Mouse (Mus musculus) heart, embryonic 11.5 days (tissue): ENCODE results near the gene Gm49711. TPM values are rescaled to one million over a fixed set of nuclear protein-coding genes. Genes with fewer than 3 reads are reported as not detected.

Experiments
- ATAC-seq: fragments of 200-750 bp; cut with Nextera tagmentation; replicated peaks from 2 replicates; pipeline ENCODE4 v1.8.0; 2017; ENCODE audit warnings: moderate library complexity; ENCODE audit not compliant: insufficient number of reproducible peaks, low FRiP score, low TSS enrichment
- H3K27ac ChIP-seq: fragments of 300-500 bp; sonication (generic); 2 replicates; pipeline ENCODE4 v1.5.1; 2014; ENCODE audit warnings: mild to moderate bottlenecking, low read depth, low read length
- H3K27me3 ChIP-seq: fragments of 300-500 bp; sonication (generic); 2 replicates; pipeline ENCODE4 v1.6.1; 2014; ENCODE audit warnings: mild to moderate bottlenecking, low read length, mixed read lengths; ENCODE audit not compliant: control insufficient read depth, insufficient read depth
- H3K36me3 ChIP-seq: fragments of 300-500 bp; sonication (generic); 2 replicates; pipeline ENCODE4 v1.6.1; 2014; ENCODE audit warnings: mild to moderate bottlenecking, low read length, moderate library complexity, mixed read lengths; ENCODE audit not compliant: control insufficient read depth, insufficient read depth
- H3K4me1 ChIP-seq: fragments of 300-500 bp; sonication (generic); 2 replicates; pipeline ENCODE4 v1.6.1; 2014; ENCODE audit warnings: low read length; ENCODE audit not compliant: control insufficient read depth, insufficient read depth
- H3K4me2 ChIP-seq: fragments of 300-500 bp; sonication (generic); 2 replicates; pipeline ENCODE4 v1.6.1; 2014; ENCODE audit warnings: mild to moderate bottlenecking, moderate library complexity
- H3K4me3 ChIP-seq: fragments of 300-500 bp; sonication (generic); 2 replicates; pipeline ENCODE4 v1.5.1; 2014; ENCODE audit warnings: low read depth, low read length
- H3K9ac ChIP-seq: fragments of 300-500 bp; sonication (generic); 2 replicates; pipeline ENCODE4 v1.6.1; 2014; ENCODE audit warnings: mild to moderate bottlenecking, low read depth, low read length, moderate library complexity
- H3K9me3 ChIP-seq: fragments of 300-500 bp; sonication (generic); replicated peaks from 2 replicates; pipeline ENCODE4 v1.6.1; 2016; ENCODE audit warnings: low read length; ENCODE audit not compliant: control insufficient read depth
- WGBS: fragments of 180-500 bp; shearing (Covaris S2); extraction: QIAGEN DNeasy Blood & Tissue Kit; methylation state at CpG from one replicate; pipeline ENCODE4 v1.1.7; 2014; ENCODE audit not compliant: insufficient replicate concordance; 5-methylcytosine and 5-hydroxymethylcytosine counted together
- polyA plus RNA-seq: library from polyadenylated mRNA; unstranded; fragments of >200 nt; fragmentation: Nextera tagmentation; extraction: Ambion mirVana; gene quantifications from 2 replicates; pipeline ENCODE4 v1.2.1, GENCODE M21; 2014

Gene Gm49711
- polyA plus RNA-seq, 1 experiment from 2014 or later: 0.20 TPM

GRCm38 (mm10) chr16:92119013-92119515 lies 60.9 kb downstream of the Gm49711 start:
- Histone ChIP-seq H3K4me1 (peaks cover 18% of the 10 kb centered on the region), H3K9me3 (no peaks in the 10 kb centered on the region), H3K27me3 (no peaks in the 10 kb centered on the region), H3K4me2 (no peak overlapping the region), H3K4me3 (no peak overlapping the region), H3K36me3 (no peaks in the 10 kb centered on the region), H3K27ac (no peak overlapping the region), H3K9ac (no peak overlapping the region)
- 69% methylated on average over 13 of the region's 13 CpGs for WGBS
- ATAC-seq: no peak

GRCm38 (mm10) chr16:92120899-92121531 lies 62.9 kb downstream of the Gm49711 start:
- Histone ChIP-seq H3K36me3 (no peaks in the 10 kb centered on the region), H3K9ac (no peak overlapping the region), H3K9me3 (peaks cover 4% of the 10 kb centered on the region; the same call in 1 of the 2 replicates), H3K27me3 (no peaks in the 10 kb centered on the region), H3K4me1 (peaks cover 10% of the 10 kb centered on the region), H3K4me2 (no peak overlapping the region), H3K27ac (no peak overlapping the region), H3K4me3 (no peak overlapping the region)
- no peak for ATAC-seq
- WGBS: 73% methylated on average over 17 of the region's 17 CpGs

- no peaks in the 10 kb centered on the region for H3K27me3 ChIP-seq
- H3K9ac ChIP-seq: no peak overlapping the region
- no peaks in the 10 kb centered on the region for H3K36me3 ChIP-seq
- no peak for ATAC-seq
- peaks cover 4% of the 10 kb centered on the region; the same call in 1 of the 2 replicates for H3K9me3 ChIP-seq
- H3K27ac ChIP-seq: no peak overlapping the region
- no peak overlapping the region for H3K4me2 ChIP-seq
- H3K4me3 ChIP-seq: no peak overlapping the region
- WGBS: 39% methylated on average over 4 of the region's 4 CpGs
- no peaks in the 10 kb centered on the region for H3K4me1 ChIP-seq
Measured at GRCm38 (mm10) chr16:92127226-92127625, 69.1 kb downstream of the Gm49711 start.

GRCm38 (mm10) chr16:92127666-92128065 lies 69.5 kb downstream of the Gm49711 start:
- Histone ChIP-seq H3K4me1 (no peaks in the 10 kb centered on the region), H3K4me2 (no peak overlapping the region), H3K27me3 (no peaks in the 10 kb centered on the region), H3K9ac (no peak overlapping the region), H3K4me3 (no peak overlapping the region), H3K9me3 (peaks cover 4% of the 10 kb centered on the region; the same call in 1 of the 2 replicates), H3K36me3 (no peaks in the 10 kb centered on the region), H3K27ac (no peak overlapping the region)
- 60% methylated on average over 5 of the region's 5 CpGs for WGBS
- ATAC-seq: no peak

GRCm38 (mm10) chr16:92129843-92130242 lies 71.7 kb downstream of the Gm49711 start:
- Histone ChIP-seq H3K27ac (no peak overlapping the region), H3K4me3 (no peak overlapping the region), H3K9ac (no peak overlapping the region), H3K36me3 (no peaks in the 10 kb centered on the region), H3K4me1 (no peaks in the 10 kb centered on the region), H3K27me3 (no peaks in the 10 kb centered on the region), H3K9me3 (no peaks in the 10 kb centered on the region; the same call in 1 of the 2 replicates), H3K4me2 (no peak overlapping the region)
- WGBS: 85% methylated on average over 8 of the region's 8 CpGs
- ATAC-seq: no peak

GRCm38 (mm10) chr16:92132511-92132910 lies 74.4 kb downstream of the Gm49711 start:
- 77% methylated on average over 4 of the region's 4 CpGs for WGBS
- Histone ChIP-seq H3K9ac (no peak overlapping the region), H3K4me2 (no peak overlapping the region), H3K27ac (no peak overlapping the region), H3K9me3 (no peaks in the 10 kb centered on the region), H3K4me3 (no peak overlapping the region), H3K27me3 (no peaks in the 10 kb centered on the region), H3K4me1 (no peaks in the 10 kb centered on the region), H3K36me3 (no peaks in the 10 kb centered on the region)
- no peak for ATAC-seq

GRCm38 (mm10) chr16:92134148-92134764 lies 76.1 kb downstream of the Gm49711 start:
- Histone ChIP-seq H3K36me3 (no peaks in the 10 kb centered on the region), H3K27me3 (no peaks in the 10 kb centered on the region), H3K4me2 (no peak overlapping the region), H3K4me1 (no peaks in the 10 kb centered on the region), H3K9me3 (no peaks in the 10 kb centered on the region), H3K4me3 (no peak overlapping the region), H3K9ac (no peak overlapping the region), H3K27ac (no peak overlapping the region)
- WGBS: 83% methylated on average over 11 of the region's 11 CpGs
- ATAC-seq: no peak

- H3K27ac ChIP-seq: no peak overlapping the region
- no peaks in the 10 kb centered on the region for H3K9me3 ChIP-seq
- no peak for ATAC-seq
- H3K27me3 ChIP-seq: no peaks in the 10 kb centered on the region
- no peak overlapping the region for H3K4me3 ChIP-seq
- no peaks in the 10 kb centered on the region for H3K4me1 ChIP-seq
- no peak overlapping the region for H3K4me2 ChIP-seq
- WGBS: 90% methylated on average over 15 of the region's 15 CpGs
- H3K36me3 ChIP-seq: no peaks in the 10 kb centered on the region
- H3K9ac ChIP-seq: no peak overlapping the region
Measured at GRCm38 (mm10) chr16:92136275-92136674, 78.2 kb downstream of the Gm49711 start.
